In the genomic region with DNA sequence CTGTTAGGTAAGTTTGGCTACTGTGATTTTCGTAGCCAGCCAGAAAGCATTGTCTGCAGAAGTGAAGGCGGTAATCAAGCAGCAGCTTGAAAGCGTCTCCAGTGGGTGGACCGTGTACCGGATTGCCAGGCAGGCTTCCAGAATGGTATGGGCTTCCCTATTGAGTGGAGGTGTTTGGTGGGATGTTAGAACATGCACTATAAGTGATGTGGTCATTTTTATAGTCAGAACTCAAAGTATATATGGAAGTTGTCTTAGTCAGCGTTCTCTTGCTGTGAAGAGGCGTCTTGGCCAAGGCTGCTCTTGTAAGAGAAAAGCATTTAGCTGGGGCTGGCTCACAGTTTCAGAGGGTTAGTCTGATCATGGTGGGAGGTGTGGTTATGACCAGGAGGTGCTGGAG, we compare ENCODE assay signal across 18 mouse cellular contexts. TPM values are rescaled to one million over a fixed set of nuclear protein-coding genes. Genes with fewer than 3 reads are reported as not detected.
DNase-seq lines count a peak whose midpoint lies in the region.
"Had no signal": no experiment of that assay in that cellular context is flagged by ENCODE, and none has a peak within 500 bp of the region (broad histone marks: within the 10 kb centered on the region; RNA-seq: fewer than 3 reads in every experiment).

No protein-coding gene starts in this region.

- peak; percentile 31 for DNase-seq in layer of hippocampus, adult 9-11 months
- DNase-seq in layer of hippocampus, postnatal 10 days (ENCODE audit: low spot score in 2 of 2), result no peak
- peak; percentile 74 to 86 for DNase-seq in frontal cortex, adult 2 months (ENCODE audit: extremely low spot score in 1 of 2, low spot score in 1 of 2)
- peak; percentile 58 to 80 for DNase-seq in left cerebral cortex, adult 9 months (ENCODE audit: low spot score in 2 of 2)
- peak; percentile 68 to 85 for DNase-seq in right cerebral cortex, postnatal 36 days (ENCODE audit: low spot score in 2 of 2)
- DNase-seq in thymus, postnatal 14 days, result no peak
- DNase-seq in c-Kit-positive CD71-positive TER-119-positive erythroid progenitor cells, embryonic 14.5 days (ENCODE audit: low spot score), result no peak
- DNase-seq: cerebellum, adult 18-20 months; cerebellum, postnatal 14 days; gastrocnemius, postnatal 25 days; heart, adult 18-20 months; kidney, adult 11 months; kidney, postnatal 36 days; liver, embryonic 13.5 days; lung, adult 2 months; lung, postnatal 14 days; thymus, adult 18-20 months; thymus, postnatal 4 days had no signal

RNA-seq across cellular contexts. Expression of gene Ints7, which starts 34.9 kb away (rescaled TPM):
- total RNA-seq in layer of hippocampus, postnatal 10 days (2021), result 10 to 100 TPM; 27.6 to 28.9 TPM
- polyA plus RNA-seq in frontal cortex, adult 2 months (2012; rRNA removed), result 43.5 and 44.2 TPM in 2 replicates

RNA-seq across cellular contexts. Expression of gene Dtl, which starts 35.0 kb away (rescaled TPM):
- 1 to 10 TPM; 2.1 to 3.0 TPM for total RNA-seq in layer of hippocampus, postnatal 10 days (2021)
- 3.5 and 4.3 TPM in 2 replicates for polyA plus RNA-seq in frontal cortex, adult 2 months (2012; rRNA removed)

Comparison
In these comparisons a context has a peak if more than half of its experiments do, and no peak if none do; other contexts are left out.
1. DNase-seq: peak in layer of hippocampus, adult 9-11 months (single experiment), frontal cortex, adult 2 months (2 of 2), left cerebral cortex, adult 9 months (2 of 2) and right cerebral cortex, postnatal 36 days (2 of 2); none in layer of hippocampus, postnatal 10 days (0 of 2), thymus, postnatal 14 days (single experiment) and c-Kit-positive CD71-positive TER-119-positive erythroid progenitor cells, embryonic 14.5 days (single experiment).